Mouse (Mus musculus): ENCODE measurements around the gene Sptbn1. TPM values are rescaled to one million over a fixed set of nuclear protein-coding genes. Genes with fewer than 3 reads are reported as not detected.

Gene Sptbn1
- total RNA-seq (2014; rRNA removed; ENCODE audit: low replicate concordance): 262 and 271 TPM in 2 replicates
- polyA plus RNA-seq (2015; fragmentation: Nextera tagmentation; extraction: Ambion mirVana): 118 and 121 TPM in 2 replicates

DNA sequence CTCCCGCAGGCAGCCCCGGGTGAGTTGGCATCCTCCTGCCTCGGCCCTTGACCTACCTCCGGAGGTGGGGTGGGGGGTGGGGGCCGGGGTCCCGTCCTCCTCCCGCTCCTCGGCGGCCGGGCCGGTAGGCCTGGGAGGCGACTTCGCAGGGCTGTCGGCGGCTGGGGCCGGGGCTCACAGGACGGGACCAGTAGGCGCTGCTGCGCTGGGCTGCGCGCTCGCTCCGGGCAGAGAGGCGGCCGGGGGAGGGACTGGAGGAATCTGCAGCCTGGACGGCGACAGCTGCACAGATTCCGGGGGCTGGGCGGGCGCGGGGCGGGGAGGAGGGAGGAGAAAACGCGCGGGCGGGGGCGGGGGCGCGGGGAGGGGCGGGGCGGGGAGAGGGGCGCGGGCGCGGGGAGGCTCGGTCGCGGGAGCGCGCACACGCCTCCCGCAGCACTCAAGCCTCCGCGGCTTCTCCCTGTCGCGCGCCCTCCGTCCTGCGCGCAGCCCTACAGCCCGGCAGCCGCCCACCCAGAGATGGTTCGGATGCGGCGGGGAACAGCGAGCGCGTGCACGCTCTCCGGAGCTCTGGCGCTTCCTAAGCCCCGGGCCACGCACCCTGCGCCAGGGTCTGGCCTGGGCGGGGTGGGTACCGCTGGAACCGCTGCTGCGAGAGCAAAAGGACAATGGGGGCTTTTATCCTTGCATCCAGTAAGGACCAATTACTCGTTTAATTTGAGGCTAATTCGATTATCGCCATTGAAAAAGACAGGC lies at the start of gene Sptbn1:
Gene Sptbn1, minus strand, starts transcription at position 284 of the 756 bp plus-strand sequence.
- peaks cover 17% of the 10 kb centered on the region; the same call in 1 of the 2 replicates for H3K4me1 ChIP-seq (ENCODE audit: control insufficient read depth, insufficient read depth)
- H3K4me2 ChIP-seq (ENCODE audit: low read depth, low read length): peak within 1 kb of the TSS; percentile 77
- ATAC-seq (ENCODE audit: insufficient read depth, low read depth) (peak; percentile 92), DNase-seq (ENCODE audit: low spot score) (peak; percentile 100)
- no peaks in the 10 kb centered on the region for H3K27me3 ChIP-seq (ENCODE audit: control insufficient read depth, insufficient read depth, low read length)
- 0% methylated on average over 31 of the region's 81 CpGs for WGBS
- peak within 1 kb of the TSS; percentile 100 for H3K27ac ChIP-seq (ENCODE audit: low read depth)
- no peaks in the 10 kb centered on the region for H3K9me3 ChIP-seq (replicated peaks; ENCODE audit: control insufficient read depth, low read length)
- peak within 1 kb of the TSS; percentile 95 for H3K9ac ChIP-seq (replicated peaks; ENCODE audit: low read depth, low read length)
- H3K36me3 ChIP-seq (replicated peaks; ENCODE audit: control insufficient read depth, insufficient read depth, low read length): no peaks in the 10 kb centered on the region
- peak within 1 kb of the TSS; percentile 93 for H3K4me3 ChIP-seq (ENCODE audit: low read depth, low read length)
- TF ChIP-seq CTCF (IDR thresholded peaks at IDR 0.05; ENCODE audit: low read depth) (no peak), EP300 (IDR thresholded peaks at IDR 0.05; ENCODE audit: low read depth) (peak; percentile 48; the same call in 1 of the 2 replicates)

DNA sequence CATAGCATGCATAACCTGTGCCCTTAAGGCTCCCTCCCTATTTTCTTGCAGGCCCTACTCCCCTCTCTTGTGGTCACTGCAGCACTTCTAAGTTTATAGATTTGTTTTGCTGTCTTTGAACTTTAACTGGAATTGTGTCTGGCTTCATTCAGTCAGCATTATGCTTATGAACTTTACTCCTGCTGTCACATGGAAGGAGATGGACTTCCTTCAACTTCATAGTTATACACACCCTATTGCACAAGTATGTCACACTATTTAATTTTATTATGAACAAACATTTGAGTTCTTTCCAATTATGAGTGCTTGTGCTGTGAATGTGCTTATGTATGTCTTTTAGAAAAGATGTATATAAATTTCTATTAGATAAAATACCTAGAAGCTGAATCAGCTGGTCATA lies 26.3 kb upstream of the Sptbn1 start:
- no peak overlapping the region for H3K4me2 ChIP-seq (ENCODE audit: low read depth, low read length)
- H3K9me3 ChIP-seq (replicated peaks; ENCODE audit: control insufficient read depth, low read length): no peaks in the 10 kb centered on the region
- H3K27ac ChIP-seq (ENCODE audit: low read depth): no peak overlapping the region
- TF ChIP-seq CTCF (IDR thresholded peaks at IDR 0.05; ENCODE audit: low read depth): no peak
- no peak for TF ChIP-seq EP300 (IDR thresholded peaks at IDR 0.05; ENCODE audit: low read depth)
- H3K36me3 ChIP-seq (replicated peaks; ENCODE audit: control insufficient read depth, insufficient read depth, low read length): no peaks in the 10 kb centered on the region
- H3K27me3 ChIP-seq (ENCODE audit: control insufficient read depth, insufficient read depth, low read length): no peaks in the 10 kb centered on the region
- H3K9ac ChIP-seq (replicated peaks; ENCODE audit: low read depth, low read length): no peak overlapping the region
- ATAC-seq (ENCODE audit: insufficient read depth, low read depth) (no peak), DNase-seq (ENCODE audit: low spot score) (no peak)
- H3K4me1 ChIP-seq (ENCODE audit: control insufficient read depth, insufficient read depth): peaks cover 37% of the 10 kb centered on the region
- H3K4me3 ChIP-seq (ENCODE audit: low read depth, low read length): no peak overlapping the region

DNA sequence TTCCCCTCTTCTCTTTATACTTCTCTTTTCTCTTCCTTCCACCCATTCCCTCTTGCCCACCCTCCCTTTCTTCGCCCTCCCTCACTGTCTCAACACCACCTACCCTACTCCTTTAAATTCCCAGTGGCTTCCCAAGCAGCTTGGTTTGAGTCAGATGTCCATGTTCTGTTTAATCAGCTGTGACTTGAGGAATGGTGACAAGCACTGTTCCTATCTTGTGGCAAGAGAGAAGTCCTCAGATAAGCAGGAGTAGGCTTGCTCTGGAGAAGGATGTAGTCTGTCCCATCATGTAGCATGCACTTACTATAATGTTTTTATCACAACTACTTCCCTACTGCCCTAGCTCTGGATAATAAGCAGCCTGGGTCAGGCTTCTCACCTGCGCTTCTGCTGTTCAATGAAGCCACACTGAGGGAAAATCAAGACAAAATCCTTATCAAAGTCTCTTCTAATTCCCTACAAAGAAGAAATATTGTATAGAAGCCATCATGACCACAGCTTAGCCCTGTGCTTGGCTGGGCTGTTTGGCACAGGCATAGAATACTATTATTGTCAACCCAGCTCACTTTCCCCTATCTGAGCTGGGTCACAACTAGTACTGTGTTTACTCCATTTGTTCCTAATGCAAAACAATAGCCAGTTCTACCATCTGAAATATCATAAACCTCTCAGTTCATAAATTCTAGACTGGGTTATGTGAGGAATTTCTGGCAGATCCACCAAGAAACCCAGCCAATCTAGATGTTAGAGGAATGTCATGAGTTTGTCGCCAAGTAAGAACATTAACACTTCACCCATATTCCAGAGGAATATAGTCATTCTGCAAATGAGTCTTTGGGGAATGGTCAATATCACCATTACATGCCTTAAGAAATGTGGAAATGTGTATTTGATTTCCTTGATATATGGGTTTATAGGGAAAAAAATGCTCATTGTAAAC lies 24.5 kb upstream of the Sptbn1 start:
- Histone ChIP-seq H3K9ac (replicated peaks; ENCODE audit: low read depth, low read length) (0 out of 2 replicates have a peak overlapping the region, but pooled peaks have one; percentile 8), H3K4me1 (ENCODE audit: control insufficient read depth, insufficient read depth) (peaks cover 42% of the 10 kb centered on the region), H3K4me3 (ENCODE audit: low read depth, low read length) (no peak overlapping the region), H3K9me3 (replicated peaks; ENCODE audit: control insufficient read depth, low read length) (no peaks in the 10 kb centered on the region), H3K27ac (ENCODE audit: low read depth) (peak overlapping the region; percentile 85), H3K27me3 (ENCODE audit: control insufficient read depth, insufficient read depth, low read length) (no peaks in the 10 kb centered on the region), H3K4me2 (ENCODE audit: low read depth, low read length) (no peak overlapping the region), H3K36me3 (replicated peaks; ENCODE audit: control insufficient read depth, insufficient read depth, low read length) (no peaks in the 10 kb centered on the region)
- DNase-seq (ENCODE audit: low spot score) (peak; percentile 12), ATAC-seq (ENCODE audit: insufficient read depth, low read depth) (no peak)
- WGBS: 79% methylated on average over 3 of the region's 3 CpGs
- TF ChIP-seq CTCF (IDR thresholded peaks at IDR 0.05; ENCODE audit: low read depth) (no peak), EP300 (IDR thresholded peaks at IDR 0.05; ENCODE audit: low read depth) (no peak)

DNA sequence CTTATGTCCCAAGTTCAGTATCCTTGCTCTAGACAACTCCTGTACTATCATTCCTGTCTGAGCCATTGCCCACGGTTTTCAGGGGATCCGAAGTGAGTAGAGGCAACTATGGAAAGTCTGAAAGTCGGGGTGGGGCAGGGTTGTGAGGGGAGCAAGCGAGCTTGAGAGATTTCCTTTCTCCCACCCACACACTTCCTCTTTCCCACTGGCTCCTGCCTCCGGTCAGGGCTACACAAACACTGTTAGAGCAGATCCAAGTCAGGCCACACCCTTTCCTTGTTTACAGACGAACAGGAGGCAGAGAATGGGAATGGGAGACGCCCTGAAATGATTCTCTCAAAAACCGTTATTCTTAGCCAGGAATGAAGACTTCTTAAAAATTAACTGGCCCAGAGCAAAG lies 23.2 kb upstream of the Sptbn1 start:
- no peaks in the 10 kb centered on the region for H3K27me3 ChIP-seq (ENCODE audit: control insufficient read depth, insufficient read depth, low read length)
- 39% methylated on average over 8 of the region's 8 CpGs for WGBS
- H3K9ac ChIP-seq (replicated peaks; ENCODE audit: low read depth, low read length): no peak overlapping the region
- H3K9me3 ChIP-seq (replicated peaks; ENCODE audit: control insufficient read depth, low read length): no peaks in the 10 kb centered on the region
- ATAC-seq (ENCODE audit: insufficient read depth, low read depth): peak; percentile 91
- peak overlapping the region; percentile 2; the same call in 1 of the 2 replicates for H3K4me2 ChIP-seq (ENCODE audit: low read depth, low read length)
- TF ChIP-seq CTCF (IDR thresholded peaks at IDR 0.05; ENCODE audit: low read depth) (no peak), EP300 (IDR thresholded peaks at IDR 0.05; ENCODE audit: low read depth) (peak; percentile 50; the same call in 1 of the 2 replicates)
- DNase-seq (ENCODE audit: low spot score): peak; percentile 77
- no peaks in the 10 kb centered on the region for H3K36me3 ChIP-seq (replicated peaks; ENCODE audit: control insufficient read depth, insufficient read depth, low read length)
- no peak overlapping the region for H3K4me3 ChIP-seq (ENCODE audit: low read depth, low read length)
- H3K27ac ChIP-seq (ENCODE audit: low read depth): peak overlapping the region; percentile 85
- H3K4me1 ChIP-seq (ENCODE audit: control insufficient read depth, insufficient read depth): peaks cover 42% of the 10 kb centered on the region

All from heart, postnatal 0 days (tissue).